Mouse (Mus musculus) erythroid progenitor cell, adult 5-6 weeks (primary cell): Measurements from ENCODE around the gene Gatd1. TPM values are rescaled to one million over a fixed set of nuclear protein-coding genes. Genes with fewer than 3 reads are reported as not detected.
A peak's percentile ranks its signal among the peaks of the same experiment; 100 is the strongest.
"Not testable (repeated sequence)": the region's sequence is repeated elsewhere in the genome, so short reads cannot be mapped to it uniquely, and the experiment has no call there.

Source experiments
- ATAC-seq: replicated peaks from 2 replicates; pipeline ENCODE4 v1.8.0; 2016; ENCODE audit warnings: moderate number of reproducible peaks, mild to moderate bottlenecking, moderate TSS enrichment, inconsistent platforms; ENCODE audit not compliant: poor library complexity, low FRiP score, severe bottlenecking
- total RNA-seq, 2 experiments: library from RNA; stranded (forward) in 1 of 2; stranded (reverse) in 1 of 2; fragments of 150-400 nt in 1 of 2; fragments of 186-747, 209-891 nt in 1 of 2; gene quantifications; 2 replicates each; pipeline versions ENCODE4 v1.2.3 to v1.2.4; 2015 to 2017; ENCODE audit warnings: low replicate concordance in 2 of 2

Gatd1 gene
- total RNA-seq (2015; ENCODE audit: low replicate concordance): 3.4 and 14.4 TPM in 2 replicates
- 4.4 and 9.2 TPM in 2 replicates for total RNA-seq (2017; ENCODE audit: low replicate concordance)

DNA sequence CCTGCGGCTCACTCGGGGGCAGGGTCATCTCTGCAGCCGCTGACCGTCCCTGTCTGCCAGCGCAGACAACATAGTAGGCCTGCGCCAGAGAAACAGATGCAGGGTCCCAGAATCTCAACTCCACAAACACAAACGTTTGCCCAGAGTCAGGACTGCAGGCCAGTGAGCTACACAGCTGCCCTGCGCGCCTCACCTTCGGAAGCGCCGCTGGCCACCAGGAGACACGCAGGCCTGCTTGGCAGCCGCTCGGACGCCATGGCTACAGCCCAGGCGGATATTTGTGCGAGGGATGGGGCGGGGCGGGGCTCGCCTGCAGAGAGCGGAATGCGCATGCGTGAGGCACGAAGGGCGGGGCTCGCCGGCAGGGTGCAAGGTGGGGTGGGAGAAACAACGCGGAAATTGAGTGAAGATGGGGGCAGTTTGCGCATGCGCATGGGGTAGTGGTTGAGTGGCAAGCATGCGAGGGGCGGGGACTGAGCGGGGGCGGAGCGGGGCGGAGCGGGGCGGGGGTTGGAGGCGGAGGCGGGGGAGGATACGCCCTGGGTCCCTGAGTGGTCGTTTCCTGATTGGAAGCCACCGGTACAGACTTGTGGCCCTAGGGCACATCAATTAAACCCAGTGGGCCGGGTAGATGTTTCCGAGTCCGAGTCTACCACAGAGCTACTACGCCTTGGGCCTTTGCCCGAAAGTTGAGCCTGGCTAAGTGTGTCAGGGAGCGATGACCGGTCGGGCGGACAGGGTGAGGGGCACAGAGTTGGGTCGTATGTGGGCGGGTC lies at the start of gene Gatd1:
TSS of gene Gatd1 (minus strand) at position 328 of the 776 bp plus-strand sequence.
- ATAC-seq: peak; percentile 85

DNA sequence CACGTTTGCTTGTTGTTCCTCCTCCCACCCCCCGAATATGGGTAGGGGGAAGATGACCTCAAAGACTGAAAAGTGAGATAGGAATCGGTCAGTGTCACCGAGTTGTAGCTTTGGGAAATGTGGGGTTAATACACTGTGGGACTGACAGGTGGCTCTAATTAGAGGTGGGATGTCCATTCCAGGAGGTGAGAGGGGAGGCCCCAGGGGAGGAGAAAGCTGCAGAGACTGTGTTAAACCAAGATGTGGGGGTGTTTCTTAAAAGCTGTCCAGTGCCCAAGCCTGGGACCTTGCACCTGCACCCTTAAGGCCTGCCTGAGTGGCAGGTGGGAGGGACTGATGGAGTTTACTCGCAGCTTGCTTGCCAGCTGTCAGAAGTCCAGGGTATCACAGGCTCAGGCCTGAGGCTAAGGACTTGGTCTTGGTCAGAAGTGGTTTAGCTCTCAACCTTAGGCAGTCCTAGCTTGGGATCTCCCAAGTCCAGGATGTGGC lies 48.4 kb upstream of the Gatd1 start:
- ATAC-seq: no peak

DNA sequence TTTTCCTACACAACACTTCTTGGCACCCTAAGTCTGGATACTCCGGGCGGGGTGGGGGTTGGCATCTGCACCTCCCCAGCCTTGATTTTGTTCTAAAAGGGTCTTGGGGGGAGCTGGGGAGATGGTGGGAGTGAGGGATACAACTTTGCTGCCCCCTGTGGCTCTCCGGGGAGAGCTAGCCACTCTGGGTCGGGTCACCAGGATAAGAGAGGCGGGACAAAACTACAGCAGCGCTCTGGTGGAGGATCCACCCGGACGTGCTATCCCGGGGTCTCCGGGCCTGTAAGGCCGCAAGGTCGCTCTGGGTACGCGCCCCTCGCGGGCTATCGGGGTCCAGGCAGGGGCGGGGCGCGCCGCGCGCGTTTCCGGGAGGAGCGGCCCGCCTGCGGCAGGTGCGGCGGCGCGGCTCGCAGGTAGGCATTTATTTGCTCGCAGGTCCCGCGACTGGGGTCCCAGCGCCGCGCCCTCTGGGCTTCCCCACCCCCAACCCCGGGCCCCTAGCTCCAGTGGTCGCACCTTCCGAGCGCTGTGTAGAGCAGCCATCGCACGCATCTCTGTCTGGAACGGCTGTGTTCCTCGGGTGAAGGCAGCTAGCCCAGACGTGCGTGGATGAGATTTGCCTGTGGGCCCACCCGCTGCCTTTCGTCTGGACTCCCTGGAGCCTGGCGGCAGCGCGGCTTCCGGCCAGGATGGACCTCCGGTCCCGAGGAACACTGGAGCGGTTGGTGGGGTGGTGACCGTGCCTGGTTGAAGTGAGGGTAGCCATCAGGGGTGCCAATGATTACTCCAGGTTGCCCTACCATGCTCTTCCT lies 47.8 kb upstream of the Gatd1 start:
- ATAC-seq: no peak

DNA sequence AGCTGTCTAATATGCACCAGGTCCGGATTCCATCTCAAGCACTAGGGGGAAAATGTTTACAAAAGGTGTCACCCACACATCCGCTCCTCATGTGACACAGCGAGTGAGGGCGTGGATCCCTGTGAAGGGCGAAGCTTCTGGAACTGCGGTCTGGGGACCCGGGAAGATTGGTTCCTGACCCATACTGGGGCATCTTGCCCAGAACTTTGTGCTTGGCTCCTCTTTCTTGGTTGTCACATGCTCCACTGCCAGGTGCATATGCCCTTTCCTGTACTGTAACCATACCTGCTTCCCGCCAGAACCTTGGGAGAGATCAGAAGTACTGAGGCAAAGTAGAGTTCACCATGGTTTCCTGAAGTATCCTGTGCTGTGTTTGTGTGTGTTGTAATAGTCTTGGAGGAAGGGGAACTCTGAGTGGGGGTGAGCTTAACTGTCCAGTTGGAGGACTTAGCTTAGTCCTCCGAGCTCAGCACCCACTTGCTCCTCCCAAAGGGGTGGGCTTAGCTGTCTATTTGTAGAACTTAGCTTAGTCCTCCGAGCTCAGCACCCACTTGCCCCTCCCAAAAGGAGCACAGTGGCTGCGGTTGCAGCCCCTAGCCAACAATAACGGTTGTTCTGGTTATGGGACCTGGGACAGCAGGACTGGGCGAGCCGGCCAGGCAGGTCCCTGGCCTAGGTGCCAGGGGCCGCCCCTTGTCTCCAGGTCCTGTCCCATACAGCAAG lies 46.6 kb upstream of the Gatd1 start, which contains the start of gene Cracr2b:
TSS of gene Cracr2b (plus strand) at position 704 of the 723 bp plus-strand sequence.
- ATAC-seq: no peak

DNA sequence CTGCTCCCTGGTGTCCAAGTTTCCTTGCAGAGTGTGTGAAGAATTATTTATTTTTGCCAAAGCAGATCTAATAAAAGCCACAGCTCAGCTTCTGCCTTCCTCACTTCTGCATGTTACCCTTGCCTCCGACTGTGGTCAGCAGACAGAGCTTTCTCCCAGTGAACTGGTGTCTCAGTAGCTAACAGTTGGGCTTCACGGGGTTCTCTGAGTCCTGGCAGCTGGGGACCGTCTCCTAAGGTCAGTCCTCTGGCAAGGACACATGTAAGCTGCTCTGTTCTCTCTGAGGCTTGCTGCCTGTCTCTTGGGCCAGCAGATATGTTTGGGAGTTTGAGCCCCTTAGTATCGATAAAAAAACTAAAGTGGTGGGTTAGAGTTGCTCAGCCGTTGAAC lies 46.1 kb upstream of the Gatd1 start:
- ATAC-seq: no peak

DNA sequence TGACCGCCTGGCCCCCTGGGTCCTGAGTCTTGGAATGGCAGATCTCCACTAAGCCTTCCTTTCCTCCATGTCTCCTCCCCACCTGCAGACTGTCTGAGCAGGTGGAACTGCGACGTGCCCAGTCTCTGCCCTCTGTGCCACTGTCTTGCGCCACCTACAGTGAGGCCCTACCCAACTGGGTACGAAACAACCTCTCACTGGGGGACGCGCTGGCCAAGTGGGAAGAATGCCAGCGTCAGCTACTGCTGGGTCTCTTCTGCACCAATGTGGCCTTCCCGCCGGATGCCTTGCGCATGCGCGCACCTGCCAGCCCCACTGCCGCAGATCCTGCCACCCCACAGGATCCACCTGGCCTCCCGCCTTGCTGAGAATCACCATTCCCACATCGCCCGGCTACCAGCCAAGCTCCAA lies 45.4 kb upstream of the Gatd1 start:
- ATAC-seq: no peak

DNA sequence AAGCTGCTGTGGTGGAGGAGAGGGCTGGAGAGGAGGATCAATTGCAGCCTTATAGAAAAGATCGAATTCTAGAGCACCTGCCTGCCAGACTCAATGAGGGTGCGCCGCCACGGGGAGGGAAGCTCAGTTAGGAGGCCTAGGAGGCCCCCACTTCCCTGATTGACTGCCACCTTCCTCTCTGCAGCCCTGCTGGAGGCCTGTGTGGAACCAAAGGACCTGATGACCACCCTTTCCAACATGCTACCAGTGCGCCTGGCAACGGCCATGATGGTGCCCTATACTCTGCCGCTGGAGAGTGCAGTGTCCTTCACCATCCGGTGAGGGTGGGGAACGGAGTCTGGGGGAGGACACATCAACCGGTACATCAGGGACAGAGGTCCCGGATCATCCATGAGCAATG lies 44.7 kb upstream of the Gatd1 start:
- no peak for ATAC-seq

DNA sequence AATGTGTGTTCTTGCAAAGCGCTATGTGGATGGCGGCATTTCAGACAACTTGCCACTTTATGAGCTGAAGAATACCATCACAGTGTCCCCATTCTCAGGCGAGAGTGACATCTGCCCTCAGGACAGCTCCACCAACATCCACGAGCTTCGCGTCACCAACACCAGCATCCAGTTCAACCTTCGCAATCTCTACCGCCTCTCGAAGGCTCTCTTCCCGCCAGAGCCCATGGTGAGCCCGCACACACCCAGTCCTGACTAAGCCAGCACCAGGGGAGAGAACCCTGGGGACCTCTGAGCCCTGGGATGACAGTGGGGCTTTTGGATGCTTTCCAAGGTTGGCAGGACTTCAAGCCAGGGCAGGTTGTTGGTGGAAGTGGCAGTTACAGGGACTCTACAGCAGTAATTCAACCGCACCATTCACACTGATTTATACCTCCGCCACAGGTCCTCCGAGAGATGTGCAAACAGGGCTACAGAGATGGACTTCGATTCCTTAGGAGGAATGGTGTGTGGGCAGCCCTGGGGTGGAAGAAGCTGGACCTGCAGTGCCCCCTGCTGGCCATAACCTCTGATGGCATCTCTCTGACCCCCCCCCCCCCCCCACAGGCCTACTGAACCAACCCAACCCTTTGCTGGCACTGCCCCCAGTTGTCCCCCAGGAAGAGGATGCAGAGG lies 44.2 kb upstream of the Gatd1 start:
- ATAC-seq: no peak

DNA sequence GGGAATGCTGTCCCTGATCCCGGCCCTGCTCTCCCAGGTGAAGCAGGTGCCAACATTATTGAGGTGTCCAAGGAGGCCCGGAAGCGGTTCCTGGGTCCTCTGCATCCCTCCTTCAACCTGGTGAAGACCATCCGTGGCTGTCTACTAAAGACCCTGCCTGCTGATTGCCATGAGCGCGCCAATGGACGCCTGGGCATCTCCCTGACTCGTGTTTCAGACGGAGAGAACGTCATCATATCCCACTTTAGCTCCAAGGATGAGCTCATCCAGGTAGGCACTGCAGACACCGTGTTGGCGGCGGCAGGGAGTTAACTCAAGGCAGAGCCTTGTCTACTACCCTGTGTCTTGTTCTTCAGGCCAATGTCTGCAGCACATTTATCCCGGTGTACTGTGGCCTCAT lies 43.3 kb upstream of the Gatd1 start:
- no peak for ATAC-seq

DNA sequence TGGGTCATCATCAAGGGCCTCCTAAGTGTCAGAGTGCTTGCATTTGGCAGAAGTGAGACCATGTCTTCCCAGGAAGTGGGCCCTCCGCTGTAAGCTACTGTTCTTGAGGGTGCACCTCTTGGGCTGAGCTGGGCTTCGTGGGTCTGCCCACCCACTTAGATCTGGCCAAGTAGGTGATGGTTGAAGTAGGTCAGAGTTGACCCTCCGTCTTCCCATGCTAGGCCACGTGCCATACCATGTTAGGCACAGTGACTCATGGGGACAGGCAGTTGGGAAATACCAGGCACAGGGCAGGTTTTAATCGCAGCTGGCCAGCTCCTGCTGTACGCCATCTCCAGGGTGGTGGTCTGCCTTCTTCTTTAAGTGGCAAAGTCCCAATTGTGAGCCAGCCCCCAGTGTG lies 42.8 kb upstream of the Gatd1 start:
- no peak for ATAC-seq

DNA sequence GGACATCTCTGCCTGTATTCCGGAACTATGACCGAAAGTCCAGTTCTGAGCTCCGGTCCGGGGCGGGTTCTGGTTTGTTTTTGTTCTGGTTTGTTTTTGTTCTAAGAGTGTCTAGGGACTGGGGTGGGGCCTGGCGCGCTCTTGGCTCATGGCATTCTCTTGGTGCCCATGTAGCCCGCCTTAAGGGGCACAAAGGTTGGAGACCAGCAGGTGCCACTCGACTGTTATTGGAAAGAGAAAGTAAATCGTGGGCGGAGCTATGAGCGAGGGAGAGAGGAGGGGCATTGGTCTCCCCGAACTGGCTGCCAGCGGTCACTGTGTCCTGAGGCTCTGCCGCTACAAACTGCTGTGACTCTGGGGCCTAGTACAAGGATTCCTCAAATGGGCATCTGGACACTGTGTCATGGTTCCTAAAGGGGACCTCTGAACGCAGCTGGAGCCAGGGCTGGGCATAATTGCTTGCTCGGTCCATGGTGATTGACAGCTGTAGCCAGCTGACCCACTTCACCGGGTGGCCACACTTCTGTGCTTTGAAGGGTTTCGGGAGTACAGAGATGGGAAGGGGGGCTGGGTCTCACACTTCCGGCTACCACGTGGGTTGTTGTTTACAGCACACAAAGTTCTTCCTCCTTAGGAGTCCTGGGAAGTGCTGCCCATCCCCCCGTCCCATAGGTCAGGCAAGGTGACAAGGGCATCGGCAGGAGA lies 41.8 kb upstream of the Gatd1 start:
- peak; percentile 73 for ATAC-seq

DNA sequence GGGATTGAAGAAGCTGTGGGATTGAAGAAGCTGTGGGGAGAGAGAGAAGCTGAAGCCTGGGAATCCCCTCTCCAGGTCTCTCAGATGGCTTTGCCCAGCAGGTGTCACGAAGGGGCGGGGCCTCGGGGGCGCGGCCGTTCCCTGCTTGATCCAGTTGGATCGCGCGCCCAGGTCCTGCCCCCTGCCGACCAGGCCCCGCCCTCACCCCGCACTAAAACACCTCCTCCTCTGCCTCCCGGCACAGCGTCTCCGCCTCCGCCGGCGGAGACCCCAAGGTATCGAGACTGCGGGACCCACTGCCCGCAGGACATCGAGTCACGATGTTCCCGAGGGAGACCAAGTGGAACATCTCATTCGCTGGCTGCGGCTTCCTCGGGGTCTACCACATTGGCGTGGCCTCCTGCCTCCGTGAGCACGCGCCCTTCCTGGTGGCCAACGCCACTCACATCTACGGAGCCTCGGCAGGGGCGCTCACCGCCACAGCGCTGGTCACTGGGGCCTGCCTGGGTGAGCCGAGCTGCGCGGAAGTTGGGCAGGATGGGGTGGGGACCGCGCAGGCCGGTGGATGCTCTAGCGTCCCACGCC lies 41.1 kb upstream of the Gatd1 start, which contains the start of gene Pnpla2:
TSS of gene Pnpla2 (plus strand) at position 232 of the 585 bp plus-strand sequence.
- peak; percentile 87 for ATAC-seq

DNA sequence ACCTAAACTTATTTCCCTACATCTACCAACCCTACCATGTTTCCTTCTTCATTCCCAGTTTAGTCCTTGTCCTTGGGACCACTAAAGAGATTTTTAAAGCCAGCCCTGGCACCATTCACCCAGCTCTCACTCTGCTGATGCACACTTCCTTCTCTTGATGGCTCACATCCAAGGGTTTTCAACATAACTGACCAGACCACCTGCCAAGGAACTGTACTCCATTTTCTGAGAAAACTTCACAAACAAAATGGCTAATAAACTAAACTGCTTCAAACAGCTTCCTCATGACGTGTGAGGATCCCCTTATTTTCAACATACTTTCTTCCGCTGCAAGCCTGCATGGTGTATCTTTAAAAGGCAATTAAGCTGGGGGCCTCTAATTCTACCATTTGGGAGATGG lies 39.7 kb upstream of the Gatd1 start:
- no peak for ATAC-seq

DNA sequence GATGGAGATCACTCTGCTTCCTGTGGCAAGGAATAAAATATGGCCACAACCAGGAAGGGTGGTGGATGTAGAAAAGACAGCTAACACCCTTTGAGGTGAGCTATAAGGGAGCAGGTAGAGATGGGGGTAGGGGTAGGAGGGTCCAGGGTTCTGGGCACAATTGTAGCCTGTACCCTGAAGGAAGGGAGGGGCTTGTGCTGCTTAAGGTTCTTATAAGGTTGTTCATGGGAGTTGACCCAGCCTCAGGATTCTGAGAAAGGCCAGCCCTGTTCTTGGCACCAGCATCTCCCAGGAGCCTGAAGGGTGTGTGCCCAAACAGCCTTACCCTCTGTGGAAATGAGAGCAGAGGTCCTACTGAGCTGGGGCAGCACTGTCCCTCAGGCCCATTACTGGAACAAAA lies 38.0 kb upstream of the Gatd1 start:
- ATAC-seq: no peak

DNA sequence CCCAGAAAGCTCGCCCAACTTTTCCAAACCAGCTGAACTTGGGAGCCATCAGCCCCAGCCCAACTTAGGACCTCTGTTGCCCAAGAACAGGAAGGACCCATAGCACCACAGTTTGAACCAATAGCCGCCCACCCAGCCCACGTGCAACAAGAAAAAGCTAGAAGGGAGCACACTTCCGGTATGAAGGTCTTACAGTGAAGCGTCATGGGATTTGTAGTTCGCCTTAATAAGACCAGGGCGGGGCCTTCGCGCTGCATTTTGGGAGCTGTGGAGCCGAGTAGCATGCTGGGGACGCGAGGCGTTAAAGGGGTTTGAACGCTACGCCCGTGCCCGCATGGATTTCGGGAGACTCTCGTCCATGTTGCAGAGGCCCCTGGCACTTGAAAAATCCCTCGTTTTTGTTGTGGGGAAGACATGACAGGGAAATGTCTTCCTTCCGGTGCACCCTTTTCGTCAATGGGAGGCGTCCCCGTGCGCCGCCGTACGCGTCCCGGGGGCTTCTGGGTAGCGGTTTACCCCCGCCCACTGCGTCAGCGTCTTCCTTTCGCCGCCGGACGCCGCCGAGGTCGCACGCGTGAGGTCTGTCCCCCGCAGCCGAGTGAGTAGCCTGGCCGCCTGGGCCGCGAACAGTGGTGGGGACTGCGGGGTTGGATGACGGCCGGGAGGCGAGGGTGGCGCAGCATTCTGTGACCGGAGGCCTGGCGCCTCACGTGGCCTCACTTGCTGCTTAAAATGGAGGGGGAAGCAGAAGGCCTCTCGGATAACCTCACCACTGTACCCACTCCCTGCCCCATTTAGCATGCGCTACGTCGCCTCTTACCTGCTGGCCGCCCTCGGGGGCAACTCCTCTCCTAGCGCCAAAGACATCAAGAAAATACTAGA lies 33.4 kb upstream of the Gatd1 start, which contains the start of gene Rplp2:
TSS of gene Rplp2 (plus strand) at position 261 of the 882 bp plus-strand sequence.
- peak; percentile 88 for ATAC-seq

DNA sequence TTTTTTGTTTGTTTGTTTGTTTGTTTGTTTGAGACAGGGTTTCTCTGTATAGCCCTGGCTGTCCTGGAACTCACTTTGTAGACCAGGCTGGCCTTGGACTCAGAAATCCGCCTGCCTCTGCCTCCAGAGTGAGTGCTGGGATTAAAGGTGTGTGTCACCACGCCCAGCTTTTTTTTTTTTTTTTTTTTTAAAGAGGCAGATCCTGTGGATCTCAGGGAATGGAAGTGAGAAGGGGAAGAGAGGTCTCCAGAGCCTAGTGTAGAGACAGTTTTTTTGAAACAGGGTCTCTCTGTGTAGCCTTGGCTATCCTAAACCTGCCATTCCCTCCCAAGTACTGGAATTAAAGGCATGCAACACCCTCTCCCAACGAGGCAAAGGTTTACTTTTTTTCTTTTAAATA lies 32.4 kb upstream of the Gatd1 start:
- ATAC-seq: not testable (repeated sequence)

DNA sequence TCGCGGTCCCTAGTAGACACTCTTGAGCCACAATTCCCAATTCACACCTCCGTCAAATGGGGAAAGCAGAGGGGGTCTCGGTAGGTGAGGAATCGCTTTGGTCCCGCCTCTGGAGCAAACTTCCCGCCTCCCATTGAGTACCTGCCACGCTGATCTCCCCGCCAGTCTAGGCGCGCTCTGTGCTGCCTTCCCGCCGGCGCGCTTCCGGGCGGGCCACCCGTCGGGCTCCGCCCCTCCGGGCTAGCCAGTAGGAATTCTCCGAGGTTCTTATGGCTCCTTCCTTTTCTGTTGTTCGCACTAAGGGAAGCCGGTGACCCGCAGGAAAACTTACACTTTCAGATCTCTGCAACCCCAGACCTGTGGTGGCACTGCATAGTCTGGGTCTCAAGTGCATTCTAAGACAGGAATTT lies 29.9 kb upstream of the Gatd1 start, which contains the start of gene Pidd1:
TSS of gene Pidd1 (minus strand) at position 198 of the 410 bp plus-strand sequence.
- peak; percentile 72 for ATAC-seq
